Mouse (Mus musculus) embryo, embryonic 10 days (tissue): ENCODE results near the gene Olfr319.
"Not testable (repeated sequence)": the region's sequence is repeated elsewhere in the genome, so short reads cannot be mapped to it uniquely, and the experiment has no call there.

Experiments
- DNase-seq: peaks from one replicate; pipeline ENCODE4 v3.0.0-alpha.2; 2015; ENCODE audit warnings: low spot score

Gene Olfr319

DNA sequence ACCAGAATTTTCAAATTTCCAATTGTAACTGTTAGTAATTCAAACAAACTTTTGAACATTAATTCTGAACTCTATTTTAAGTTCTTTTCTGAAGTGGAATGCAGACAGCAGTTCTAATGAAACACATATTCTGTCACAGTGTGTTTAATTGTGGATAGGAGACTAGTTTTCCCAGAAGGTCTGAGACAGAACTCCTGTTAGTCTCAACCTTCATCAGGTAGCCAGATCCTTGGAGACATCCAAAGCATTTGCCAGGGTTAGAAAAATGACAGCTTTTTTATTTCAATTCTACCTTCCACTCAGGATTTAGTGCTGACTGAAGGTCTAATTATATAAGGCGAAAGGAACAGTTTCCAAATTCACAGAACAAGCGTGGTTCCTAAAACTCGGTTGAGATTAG, at the start of gene Olfr319:
Gene Olfr319, plus strand, starts transcription at position 301 of the 400 bp plus-strand sequence.
- no peak for DNase-seq

DNA sequence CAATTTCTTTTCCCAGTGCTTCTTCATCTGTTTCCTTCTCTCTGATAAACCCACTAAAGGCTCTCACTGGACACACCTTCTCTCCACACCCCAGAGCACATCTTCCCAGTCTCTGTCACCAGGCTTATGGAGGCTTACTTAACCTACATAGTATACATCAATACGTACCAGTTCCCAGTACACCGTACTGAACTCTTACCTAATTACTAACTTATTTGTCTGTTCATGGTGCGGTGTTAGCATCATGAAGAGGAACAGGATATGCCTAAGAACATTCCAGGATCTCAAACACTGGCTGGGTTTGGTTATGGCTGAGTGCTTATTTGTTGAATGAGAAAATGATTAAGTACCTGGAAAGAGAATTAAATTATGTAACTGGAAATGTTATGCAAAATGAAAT, 43.8 kb upstream of the Olfr319 start:
- DNase-seq = no peak

DNA sequence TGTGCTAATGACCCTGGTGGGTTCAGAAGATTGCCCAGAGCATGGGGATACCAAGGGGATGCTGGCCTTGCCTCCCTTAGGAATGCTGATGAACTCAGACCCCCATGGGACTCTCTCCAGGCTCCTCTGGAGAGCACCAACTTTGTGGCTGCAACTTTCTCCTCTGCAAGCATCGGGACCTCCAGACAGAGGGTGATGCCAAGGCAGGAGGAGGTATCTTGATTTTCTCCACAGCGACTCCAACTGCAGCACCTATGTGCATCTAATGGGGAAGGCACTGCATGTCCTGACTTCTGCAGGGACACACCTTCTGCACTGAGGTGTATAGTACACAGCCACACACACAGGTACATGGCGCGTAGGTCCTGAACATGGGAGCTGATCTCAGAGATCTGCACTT, 40.4 kb upstream of the Olfr319 start, which contains the start of gene Olfr322:
Gene Olfr322, plus strand, starts transcription at position 187 of the 400 bp plus-strand sequence.
- DNase-seq = no peak

DNA sequence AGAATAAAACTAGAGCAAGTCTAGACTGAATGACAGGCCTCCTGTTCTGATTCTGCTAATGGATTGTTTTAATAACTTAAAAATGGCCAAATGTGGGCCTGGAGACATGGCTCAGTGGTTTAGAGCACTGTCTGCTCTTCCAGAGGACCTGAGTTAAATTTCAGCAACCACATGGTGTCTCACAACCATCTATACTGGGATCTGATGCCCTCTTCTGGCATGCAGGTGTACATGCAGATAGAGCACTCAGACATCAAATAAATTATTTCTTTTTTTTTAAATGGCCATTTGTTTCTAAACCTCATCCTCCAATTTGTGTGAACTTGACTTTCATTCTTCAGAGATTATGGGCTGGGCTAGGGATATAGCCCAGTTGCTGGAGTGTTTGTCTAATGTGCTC, 29.7 kb upstream of the Olfr319 start:
- no peak for DNase-seq

DNA sequence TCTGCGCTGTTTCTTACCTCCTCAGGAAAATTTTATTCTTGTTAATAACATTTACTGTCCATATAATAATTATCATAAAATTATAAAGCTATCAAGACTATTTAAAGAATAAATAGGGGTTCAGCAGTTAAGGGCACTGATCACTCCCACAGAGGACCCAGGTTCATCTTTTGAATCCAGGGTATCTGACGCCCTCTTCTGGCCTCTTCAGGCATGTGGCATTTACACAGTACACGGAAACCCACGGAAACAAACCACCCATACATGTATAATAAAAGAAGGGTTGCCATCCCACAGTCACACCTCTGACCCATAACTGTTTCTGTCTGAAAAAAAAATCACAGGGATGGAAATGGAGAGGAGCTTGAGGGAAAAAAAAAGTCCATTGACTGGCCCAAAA, 27.1 kb upstream of the Olfr319 start:
- DNase-seq = no peak

DNA sequence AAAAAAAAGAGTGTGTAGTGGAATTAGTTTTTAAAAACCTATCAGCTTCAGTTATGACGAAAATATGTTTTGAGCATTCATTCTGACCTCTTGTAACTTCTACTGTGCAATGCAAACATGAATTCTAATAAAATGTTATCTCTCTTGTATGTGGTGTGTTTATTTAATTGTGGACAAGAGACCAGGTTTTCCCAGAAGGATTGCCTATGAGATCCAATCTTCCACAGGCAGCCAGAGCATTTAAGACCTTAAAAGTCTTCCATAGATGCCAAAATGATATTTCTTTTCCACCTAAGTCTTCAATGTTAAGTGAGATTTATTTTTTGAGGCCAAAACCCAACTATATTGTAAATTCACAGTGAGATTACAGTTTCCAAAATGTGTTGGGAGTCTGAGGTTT, 18.2 kb upstream of the Olfr319 start, which contains the start of gene Olfr320:
Gene Olfr320, plus strand, starts transcription at position 301 of the 400 bp plus-strand sequence.
- no peak for DNase-seq

DNA sequence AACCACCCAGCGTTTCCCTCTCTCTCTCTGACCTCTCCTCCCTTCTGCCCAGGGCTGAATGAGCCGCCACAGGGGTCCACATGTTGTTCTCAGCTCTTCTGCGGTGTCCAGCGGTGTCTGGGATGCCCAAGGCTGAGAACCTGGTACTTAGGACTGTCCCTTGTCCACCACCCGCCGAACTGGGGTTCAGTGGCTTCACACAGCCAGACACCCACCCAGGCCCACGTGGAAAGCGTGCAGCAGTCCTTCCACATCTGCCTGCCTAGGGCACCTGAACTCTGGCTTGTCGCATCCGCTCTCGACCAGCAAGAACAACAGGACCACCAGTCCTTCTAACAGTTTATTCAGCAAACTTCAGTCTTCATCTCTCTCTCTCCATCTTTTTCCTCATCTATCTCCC, 10.1 kb downstream of the Olfr319 start:
- no peak for DNase-seq

DNA sequence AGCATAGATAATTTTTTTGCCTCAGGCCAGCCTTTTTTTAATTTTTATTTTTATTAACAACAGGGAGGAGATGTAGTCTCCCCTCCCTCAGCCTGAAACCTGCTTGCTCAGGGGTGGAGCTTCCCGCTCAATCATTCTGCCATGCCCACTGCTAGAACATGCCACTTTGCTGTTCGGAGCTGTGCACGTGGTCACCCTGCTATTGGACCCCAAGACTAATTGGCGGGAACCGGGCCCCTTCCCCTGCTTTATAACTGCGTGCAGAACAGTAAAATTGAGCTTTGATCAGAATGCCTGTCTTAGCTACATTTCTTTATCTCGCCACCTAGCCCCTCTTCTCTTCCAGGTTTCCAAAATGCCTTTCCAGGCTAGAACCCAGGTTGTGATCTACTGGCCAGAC, 18.8 kb downstream of the Olfr319 start:
- DNase-seq = not testable (repeated sequence)

DNA sequence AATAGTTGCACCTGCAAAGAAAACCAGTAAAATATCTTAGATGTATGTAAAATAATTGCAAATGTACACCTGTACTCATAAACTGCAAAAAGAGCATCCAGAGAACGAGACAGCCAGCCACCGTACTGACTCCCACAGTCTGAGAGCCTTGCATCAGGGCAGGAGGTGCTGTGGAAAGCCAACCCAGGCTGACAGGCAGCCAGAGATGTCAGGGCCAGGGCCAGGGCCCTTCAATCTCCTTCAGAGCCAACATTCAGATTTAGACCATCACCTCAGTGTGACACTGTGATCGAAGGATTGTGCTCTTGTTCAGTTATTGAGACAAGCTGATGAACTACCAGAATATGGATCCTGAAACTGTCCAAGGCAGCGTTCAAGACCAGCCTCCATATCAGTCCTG, 20.7 kb downstream of the Olfr319 start:
- DNase-seq = no peak

DNA sequence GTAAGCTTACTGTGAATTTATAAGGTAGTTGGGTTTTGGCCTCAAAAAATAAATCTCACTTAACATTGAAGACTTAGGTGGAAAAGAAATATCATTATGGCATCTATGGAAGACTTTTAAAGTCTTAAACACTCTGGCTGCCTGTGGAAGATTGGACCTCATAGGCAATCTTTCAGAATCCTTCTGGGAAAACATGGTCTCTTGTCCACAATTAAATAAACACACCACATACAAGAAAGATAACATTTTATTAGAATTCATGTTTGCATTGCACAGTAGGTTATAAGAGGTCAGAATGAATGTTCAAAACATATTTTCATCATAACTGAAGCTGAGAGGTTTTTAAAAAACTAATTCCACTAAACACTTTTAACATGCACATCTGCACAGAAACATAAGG, 25.0 kb downstream of the Olfr319 start, which contains the start of gene Olfr318:
Gene Olfr318, minus strand, starts transcription at position 101 of the 400 bp plus-strand sequence.
- DNase-seq = no peak

DNA sequence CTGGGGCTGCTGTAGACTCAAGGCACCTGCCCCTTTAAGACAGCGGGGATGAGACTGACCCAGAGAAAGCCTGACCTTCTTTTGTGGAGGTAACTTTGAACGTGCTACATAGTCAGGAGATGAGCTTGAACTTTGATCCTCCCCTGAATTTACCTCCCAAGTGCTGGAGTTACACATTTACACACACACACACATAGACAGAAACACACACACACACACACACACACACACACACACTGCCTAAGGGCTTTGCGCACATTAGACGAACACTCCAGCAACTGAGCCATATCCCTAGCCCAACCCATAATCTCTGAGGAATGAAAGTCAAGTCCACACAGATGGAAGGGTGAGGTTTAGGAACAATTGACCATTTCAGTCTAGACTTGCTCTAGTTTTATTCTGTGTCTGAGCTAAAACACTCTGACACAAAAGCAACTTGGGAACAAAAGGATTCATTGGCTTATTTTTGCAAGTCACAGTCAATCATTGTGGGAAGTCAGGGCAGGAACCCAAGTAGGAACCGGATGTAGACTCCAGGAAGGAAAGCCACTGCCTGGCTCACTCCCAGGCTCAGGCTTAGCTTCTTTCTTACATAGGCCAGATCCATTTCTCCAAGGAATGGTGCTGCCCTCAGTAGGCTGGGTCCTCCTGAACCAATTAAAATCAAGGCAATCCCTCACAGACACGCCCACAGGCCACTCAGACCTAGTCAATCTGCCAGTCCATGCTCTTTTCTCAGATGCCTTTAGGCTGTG, 29.1 kb downstream of the Olfr319 start:
- DNase-seq = not testable (repeated sequence)

DNA sequence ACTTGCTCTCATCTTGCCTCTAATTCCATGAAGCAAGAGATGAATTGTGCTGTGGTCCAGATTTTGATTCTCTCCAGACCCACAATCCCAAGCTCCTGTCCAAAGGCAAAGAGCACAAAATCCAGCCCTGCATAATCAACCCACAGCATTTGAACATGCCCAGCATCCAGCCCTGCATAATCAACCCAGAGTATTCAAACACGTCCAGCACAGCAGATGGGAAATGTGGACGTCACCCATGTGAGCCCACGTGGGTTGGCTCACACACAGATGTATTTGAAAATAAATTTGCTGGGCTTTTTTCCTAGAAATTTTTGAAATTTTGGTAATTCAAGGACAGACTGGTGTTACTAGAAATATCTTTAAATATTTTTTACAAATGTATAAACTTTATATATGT, 34.4 kb downstream of the Olfr319 start:
- no peak for DNase-seq

DNA sequence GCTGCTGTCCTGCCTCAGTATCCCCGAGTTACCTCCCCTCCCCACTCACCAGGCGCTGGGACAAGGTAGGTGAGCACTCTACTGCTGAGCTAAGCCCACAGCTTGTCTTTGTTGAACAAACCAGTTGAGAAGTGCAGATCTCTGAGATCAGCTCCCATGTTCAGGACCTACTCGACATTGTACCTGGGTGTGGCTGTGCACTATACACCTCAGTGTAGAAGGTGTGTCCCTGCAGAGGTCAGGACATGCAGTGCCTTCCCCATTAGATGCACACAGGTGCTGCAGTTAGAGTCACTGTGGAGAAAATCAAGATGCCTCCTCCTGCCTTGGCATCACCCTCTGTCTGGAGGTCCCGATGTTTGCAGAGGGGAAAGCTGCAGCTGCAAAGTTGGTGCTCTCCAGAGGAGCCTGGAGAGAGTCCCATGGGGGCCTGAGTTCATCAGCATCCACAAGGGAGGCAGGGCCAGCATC, 39.9 kb downstream of the Olfr319 start, which contains the start of gene Olfr317:
Gene Olfr317, minus strand, starts transcription at position 421 of the 471 bp plus-strand sequence.
- DNase-seq = no peak

DNA sequence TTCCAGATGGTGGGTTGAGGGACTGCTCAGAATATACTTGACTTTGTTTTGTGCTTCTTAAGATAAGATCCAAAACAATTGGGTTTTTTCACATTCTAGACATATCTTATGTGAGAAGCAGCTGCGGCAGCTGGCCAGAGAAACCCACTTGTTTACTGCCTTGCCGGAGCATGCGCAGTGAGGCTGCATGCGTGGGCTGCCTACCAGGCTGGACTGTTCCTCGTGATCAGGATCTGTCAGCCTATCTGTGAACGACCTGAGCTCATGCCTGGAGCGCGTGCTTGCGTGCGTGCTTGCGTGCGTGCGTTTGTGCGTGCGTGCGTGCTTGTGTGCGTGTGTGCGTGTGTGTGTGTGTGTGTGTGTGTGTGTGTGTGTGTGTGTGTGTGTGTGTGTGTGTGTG, 52.1 kb downstream of the Olfr319 start:
- DNase-seq = not testable (repeated sequence)

DNA sequence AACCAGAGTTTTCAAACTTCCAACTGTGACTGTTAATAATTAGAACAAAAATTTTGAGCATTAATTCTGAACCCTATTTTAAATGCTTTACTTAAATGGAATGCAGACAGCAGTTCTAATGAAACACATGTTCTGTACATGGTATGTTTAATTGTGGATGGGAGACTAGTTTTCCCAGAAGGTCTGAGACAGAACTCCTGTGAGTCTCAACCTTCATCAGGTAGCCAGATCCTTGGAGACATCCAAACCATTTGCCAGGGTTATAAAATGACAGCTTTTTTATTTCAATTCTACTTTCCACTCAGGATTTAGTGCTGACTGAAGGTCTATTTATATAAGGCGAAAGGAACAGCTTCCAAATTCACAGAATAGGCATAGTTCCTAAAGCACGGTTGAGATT, 53.5 kb downstream of the Olfr319 start, which contains the start of gene Olfr316:
Gene Olfr316, plus strand, starts transcription at position 301 of the 400 bp plus-strand sequence.
- no peak for DNase-seq
